7 mouse cellular contexts compared by ENCODE assay signal in genomic region chr10:96751580-96752264, GRCm38 (mm10).
DNase-seq lines count a peak whose midpoint lies in the region; ATAC-seq and TF ChIP-seq lines count a peak whose summit lies in the region.

No protein-coding gene starts in this region.

- H3K9me3 ChIP-seq in embryonic facial prominence, embryonic 11.5 days (replicated peaks; ENCODE audit: control insufficient read depth, low read length) = no peaks in the 10 kb centered on the region
- no peaks in the 10 kb centered on the region for H3K9me3 ChIP-seq in limb, embryonic 13.5 days
- no peaks in the 10 kb centered on the region for H3K9me3 ChIP-seq in midbrain, embryonic 15.5 days

- H3K4me1 ChIP-seq in embryonic facial prominence, embryonic 11.5 days (ENCODE audit: control insufficient read depth, insufficient read depth, low read length) = no peaks in the 10 kb centered on the region
- peaks cover 17% of the 10 kb centered on the region for H3K4me1 ChIP-seq in heart, adult 2 months (ENCODE audit: control insufficient read depth, insufficient read depth, low read length)
- H3K4me1 ChIP-seq in kidney, adult 2 months (ENCODE audit: control insufficient read depth, insufficient read depth, low read length) = peaks cover 3% of the 10 kb centered on the region; the same call in 1 of the 2 replicates
- H3K4me1 ChIP-seq in limb, embryonic 13.5 days = peaks cover 28% of the 10 kb centered on the region
- H3K4me1 ChIP-seq in midbrain, embryonic 15.5 days = peaks cover 15% of the 10 kb centered on the region

- peak; percentile 79 for TF ChIP-seq EP300 in heart, adult 2 months (IDR thresholded peaks at IDR 0.05; ENCODE audit: insufficient read depth, low read depth, low read length)

- peak; percentile 67 for TF ChIP-seq POLR2A in heart, adult 2 months (IDR thresholded peaks at IDR 0.05; ENCODE audit: insufficient read depth, low read depth, low read length)
- no peak for TF ChIP-seq POLR2A in kidney, adult 2 months (IDR thresholded peaks at IDR 0.05; ENCODE audit: low read depth, low read length)

- peak; percentile 94 for DNase-seq in adrenal gland, adult 2 months
- DNase-seq in embryonic facial prominence, embryonic 11.5 days (ENCODE audit: low spot score) = peak; percentile 68
- DNase-seq in heart, adult 2 months = peak; percentile 93 to 95
- DNase-seq in kidney, adult 2 months = peak; percentile 97
- peak; percentile 65 to 91 for DNase-seq in spleen, postnatal 10 days (ENCODE audit: low spot score in 2 of 2)

- H3K79me2 ChIP-seq in heart, adult 2 months (replicated peaks; ENCODE audit: control insufficient read depth, insufficient read depth, low read length) = no peaks in the 10 kb centered on the region

- 0 out of 2 replicates have a peak overlapping the region, but pooled peaks have one; percentile 14 for H3K9ac ChIP-seq in embryonic facial prominence, embryonic 11.5 days (replicated peaks; ENCODE audit: low read length)
- no peak overlapping the region for H3K9ac ChIP-seq in heart, adult 2 months (ENCODE audit: low read depth, low read length)
- H3K9ac ChIP-seq in limb, embryonic 13.5 days = no peak overlapping the region; the same call in 1 of the 2 replicates
- no peak overlapping the region for H3K9ac ChIP-seq in midbrain, embryonic 15.5 days

- intact Hi-C loops in heart, adult 2 months (cut with DNase I) = loop anchor here (2.0 to 10.0 kb wide), 5 partner anchors 111 to 563 kb away; partner anchors contain the start of gene Btg1

- WGBS in embryonic facial prominence, embryonic 11.5 days = 19% methylated on average over 12 of the region's 12 CpGs
- WGBS in heart, adult 2 months = 13% methylated on average over 12 of the region's 12 CpGs
- 3% methylated on average over 12 of the region's 12 CpGs for WGBS in kidney, adult 2 months
- WGBS in limb, embryonic 13.5 days = 17% methylated on average over 12 of the region's 12 CpGs
- WGBS in midbrain, embryonic 15.5 days = 8% methylated on average over 12 of the region's 12 CpGs

- no peak overlapping the region for H3K27ac ChIP-seq in embryonic facial prominence, embryonic 11.5 days (replicated peaks; ENCODE audit: low read depth, low read length)
- H3K27ac ChIP-seq in heart, adult 2 months = peak overlapping the region; percentile 84
- peak overlapping the region; percentile 70 for H3K27ac ChIP-seq in kidney, adult 2 months (ENCODE audit: insufficient read depth, low read depth, low read length)
- H3K27ac ChIP-seq in limb, embryonic 13.5 days = no peak overlapping the region
- H3K27ac ChIP-seq in midbrain, embryonic 15.5 days = peak overlapping the region; percentile 60

- no peak for TF ChIP-seq CTCF in heart, adult 2 months (IDR thresholded peaks at IDR 0.05)
- TF ChIP-seq CTCF in kidney, adult 2 months (conservative IDR thresholded peaks at IDR 0.05; ENCODE audit: insufficient read depth, insufficient read length, low read depth, low read length) = no peak

- H3K4me3 ChIP-seq in embryonic facial prominence, embryonic 11.5 days (ENCODE audit: low read depth, low read length) = no peak overlapping the region
- no peak overlapping the region; the same call in 1 of the 2 replicates for H3K4me3 ChIP-seq in heart, adult 2 months
- no peak overlapping the region for H3K4me3 ChIP-seq in kidney, adult 2 months (ENCODE audit: insufficient read depth, low read depth, low read length)
- H3K4me3 ChIP-seq in limb, embryonic 13.5 days = no peak overlapping the region
- H3K4me3 ChIP-seq in midbrain, embryonic 15.5 days = no peak overlapping the region

- no peaks in the 10 kb centered on the region for H3K27me3 ChIP-seq in embryonic facial prominence, embryonic 11.5 days (ENCODE audit: control insufficient read depth, insufficient read depth, low read length)
- H3K27me3 ChIP-seq in heart, adult 2 months (ENCODE audit: control insufficient read depth, insufficient read depth, low read length) = no peaks in the 10 kb centered on the region
- H3K27me3 ChIP-seq in kidney, adult 2 months (replicated peaks; ENCODE audit: control insufficient read depth, insufficient read depth, low read length) = no peaks in the 10 kb centered on the region
- H3K27me3 ChIP-seq in limb, embryonic 13.5 days = no peaks in the 10 kb centered on the region
- no peaks in the 10 kb centered on the region for H3K27me3 ChIP-seq in midbrain, embryonic 15.5 days (replicated peaks)

- peak; percentile 72; the same call in 1 of the 2 replicates for ATAC-seq in embryonic facial prominence, embryonic 11.5 days (replicated peaks; ENCODE audit: insufficient number of reproducible peaks, low FRiP score, low TSS enrichment, low read depth)
- ATAC-seq in limb, embryonic 13.5 days (ENCODE audit: low FRiP score, low read depth) = peak; percentile 48; the same call in 1 of the 2 replicates
- ATAC-seq in midbrain, embryonic 15.5 days (replicated peaks) = peak; percentile 68; the same call in 1 of the 2 replicates

- peak overlapping the region; percentile 8; the same call in 1 of the 2 replicates for H3K4me2 ChIP-seq in embryonic facial prominence, embryonic 11.5 days (ENCODE audit: low read depth, low read length)
- peak overlapping the region; percentile 52 for H3K4me2 ChIP-seq in limb, embryonic 13.5 days (replicated peaks)
- peak overlapping the region; percentile 38 for H3K4me2 ChIP-seq in midbrain, embryonic 15.5 days

- H3K36me3 ChIP-seq in embryonic facial prominence, embryonic 11.5 days (replicated peaks; ENCODE audit: control insufficient read depth, insufficient read depth, low read depth, low read length) = no peaks in the 10 kb centered on the region
- peaks cover 4% of the 10 kb centered on the region; the same call in 1 of the 2 replicates for H3K36me3 ChIP-seq in heart, adult 2 months (ENCODE audit: control insufficient read depth, insufficient read depth, low read length)
- no peaks in the 10 kb centered on the region for H3K36me3 ChIP-seq in kidney, adult 2 months (ENCODE audit: control insufficient read depth, insufficient read depth, low read length)
- no peaks in the 10 kb centered on the region for H3K36me3 ChIP-seq in limb, embryonic 13.5 days
- no peaks in the 10 kb centered on the region for H3K36me3 ChIP-seq in midbrain, embryonic 15.5 days (replicated peaks)

Comparison
In these comparisons a context has a peak if more than half of its experiments do, and no peak if none do; other contexts are left out.
1. H3K27ac ChIP-seq: peak in heart, adult 2 months (single experiment), kidney, adult 2 months (single experiment) and midbrain, embryonic 15.5 days (single experiment); none in embryonic facial prominence, embryonic 11.5 days (single experiment) and limb, embryonic 13.5 days (single experiment).
2. Peak in every context shown above with its lines, with median percentiles within 50 percentile points of each other: DNase-seq, ATAC-seq and H3K4me2 ChIP-seq.